Mouse (Mus musculus) thymus, adult 2 months (tissue): ENCODE measurements around the gene Lhx1.

ENCODE experiments used
- CTCF ChIP-seq: fragments of 200-500 bp; IDR thresholded peaks from 2 replicates; pipeline ENCODE4 v1.5.1; 2012; ENCODE audit warnings: mild to moderate bottlenecking, control low read depth, low read length, moderate library complexity, borderline replicate concordance; ENCODE audit not compliant: control insufficient read depth, poor library complexity, insufficient read depth; ENCODE audit errors: extremely low read depth
- POLR2A ChIP-seq: fragments of 200-500 bp; IDR thresholded peaks from 2 replicates; pipeline ENCODE4 v1.6.1; 2012; ENCODE audit warnings: mild to moderate bottlenecking, low read length, control low read depth, moderate library complexity; ENCODE audit not compliant: control insufficient read depth, poor library complexity, insufficient read depth; ENCODE audit errors: extremely low read depth

DNA sequence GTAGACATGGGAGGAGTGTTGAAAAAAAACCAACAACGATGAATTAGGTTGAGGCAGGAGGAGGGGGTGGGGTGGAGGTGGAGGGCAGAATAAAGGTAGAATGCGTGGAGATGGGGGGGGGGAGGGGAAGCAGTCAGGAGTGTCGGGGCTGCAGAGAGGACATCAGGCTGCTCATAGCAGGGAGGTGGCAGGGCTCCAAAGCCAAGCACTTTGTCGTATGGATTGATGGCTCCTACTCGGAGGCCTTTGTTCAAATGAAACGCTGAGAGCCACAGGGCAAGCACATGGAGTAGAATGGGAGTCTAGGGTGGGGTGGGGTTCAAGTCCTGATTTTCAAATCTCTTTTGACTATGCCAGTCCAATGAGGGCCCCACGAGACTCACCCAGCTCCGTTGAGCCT lies 41.4 kb upstream of the Lhx1 start:
- no peak for TF ChIP-seq CTCF
- TF ChIP-seq POLR2A, result no peak
